Mouse (Mus musculus) spleen, postnatal 36 days (tissue): ENCODE data around the gene Vmn2r78.
"Not testable (repeated sequence)": the region's sequence is repeated elsewhere in the genome, so short reads cannot be mapped to it uniquely, and the experiment has no call there.

ENCODE experiments used
- DNase-seq, 2 experiments: peaks; one replicate each; pipeline ENCODE4 v3.0.0; 2022; ENCODE audit warnings: low spot score in 2 of 2, mixed read lengths in 1 of 2

Gene Vmn2r78

GRCm38 (mm10) chr7:86914794-86915193 is at the start of gene Vmn2r78:
TSS of gene Vmn2r78 (plus strand) at chr7:86915094.
- DNase-seq = not testable (repeated sequence)

DNA sequence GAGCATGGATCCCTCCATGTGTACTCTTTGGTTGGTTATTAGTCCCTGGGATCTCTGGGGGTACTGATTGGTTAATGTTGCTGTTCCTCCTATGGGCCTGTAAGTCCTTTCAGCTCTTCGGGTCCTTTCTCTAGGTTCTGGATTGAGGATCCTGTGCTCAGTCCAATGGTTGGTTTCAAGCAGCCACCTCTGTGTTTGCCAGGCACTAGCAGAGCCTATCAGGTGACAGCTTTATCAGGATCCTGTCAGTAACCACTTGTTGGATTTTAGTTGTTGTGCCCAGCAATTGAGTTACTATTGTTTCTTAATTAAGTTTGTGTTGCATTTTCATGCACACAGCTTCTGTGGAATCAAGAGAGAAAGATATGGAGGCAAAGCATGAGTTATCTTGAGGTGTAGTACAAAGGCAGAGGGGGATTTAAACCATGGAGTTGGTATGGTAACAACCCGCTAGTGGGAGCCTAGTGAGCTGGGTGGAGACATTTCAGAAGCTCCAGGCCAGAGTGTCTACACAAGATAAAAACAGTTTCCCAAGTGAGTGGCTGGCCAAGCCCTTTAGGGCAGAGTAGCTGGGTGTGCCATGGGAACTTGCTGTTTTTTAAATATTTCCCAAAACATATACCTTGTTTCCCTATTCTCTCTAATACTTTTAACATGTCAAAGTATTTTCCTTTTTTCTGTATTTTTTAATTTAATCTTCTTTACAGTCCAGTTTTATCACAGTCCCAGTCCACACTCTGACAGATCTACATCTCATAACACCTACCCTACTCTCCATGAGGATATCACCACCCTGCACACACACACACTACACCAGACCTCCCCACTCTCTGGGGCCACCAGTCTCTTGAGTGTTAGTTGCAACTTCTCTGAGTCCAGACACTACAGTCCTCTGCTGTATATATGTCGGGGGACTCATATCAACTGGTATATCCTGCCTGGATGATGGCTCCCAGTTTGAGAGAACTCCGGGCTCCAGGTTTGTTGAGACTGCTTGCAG is 25.1 kb upstream of the Vmn2r78 start:
- DNase-seq = no peak

DNA sequence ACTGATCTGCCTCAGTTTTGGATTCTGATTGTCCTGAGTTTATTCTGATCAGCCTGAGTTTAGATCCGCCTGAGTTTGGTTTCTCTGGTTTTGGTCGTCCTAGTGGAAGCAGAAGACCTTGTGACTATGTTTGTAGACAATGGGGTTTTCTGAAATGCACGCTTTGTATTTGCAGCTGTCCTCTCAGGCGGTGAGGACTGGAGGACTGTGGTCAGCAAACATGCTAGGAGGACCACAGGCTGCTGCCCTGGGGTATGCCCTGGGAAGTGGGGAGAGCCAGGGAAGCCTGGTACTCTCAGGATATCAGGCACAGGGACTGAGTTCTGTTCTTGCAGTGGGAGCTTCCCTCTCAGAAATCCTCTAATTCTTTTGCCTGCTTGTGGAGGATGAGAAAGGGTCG is 22.4 kb downstream of the Vmn2r78 start:
- DNase-seq = no peak

- DNase-seq = no peak
Observed at GRCm38 (mm10) chr7:86994700-86995099, 79.8 kb downstream of the Vmn2r78 start.

DNA sequence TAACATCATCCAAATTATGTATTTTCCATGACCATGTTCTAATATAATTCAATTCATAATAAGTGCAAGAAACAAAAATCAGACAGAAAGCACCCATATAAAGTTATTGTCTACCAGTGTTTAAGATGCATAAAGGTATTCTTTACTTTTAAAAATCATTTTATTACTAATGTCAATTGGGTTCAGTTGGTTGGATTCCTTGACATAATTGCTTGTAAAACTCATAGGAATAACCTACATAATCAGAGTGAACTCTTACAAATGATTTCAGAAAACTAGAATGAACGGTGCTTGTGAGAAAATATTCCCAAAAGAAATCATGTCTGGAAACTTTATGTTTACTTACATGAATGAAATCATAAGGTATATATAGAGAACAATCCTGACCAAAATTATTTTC is 80.9 kb downstream of the Vmn2r78 start, which contains the start of gene Vmn2r79:
Gene Vmn2r79 (plus strand): TSS at position 301 of the 400 bp plus-strand sequence.
- not testable (repeated sequence) for DNase-seq
